Mouse (Mus musculus) stomach, embryonic 15.5 days (tissue): ENCODE results near the gene Trp53rka. TPM values are rescaled to one million over a fixed set of nuclear protein-coding genes. Genes with fewer than 3 reads are reported as not detected.

ENCODE experiments used
- ATAC-seq: fragments of 200-750 bp; cut with Nextera tagmentation; 2 replicates; pipeline ENCODE4 v1.8.0; 2017; ENCODE audit warnings: low read depth, moderate number of reproducible peaks, moderate TSS enrichment; ENCODE audit not compliant: insufficient read depth, low FRiP score
- H3K27ac ChIP-seq: fragments of 300-500 bp; sonication (generic); 2 replicates; pipeline ENCODE4 v1.5.1; 2015; ENCODE audit warnings: mild to moderate bottlenecking, inconsistent platforms
- H3K27me3 ChIP-seq: fragments of 300-500 bp; sonication (generic); replicated peaks from 2 replicates; pipeline ENCODE4 v1.6.1; 2015; ENCODE audit warnings: inconsistent platforms
- H3K36me3 ChIP-seq: fragments of 300-500 bp; sonication (generic); 2 replicates; pipeline ENCODE4 v1.6.1; 2015; ENCODE audit warnings: inconsistent platforms
- H3K4me1 ChIP-seq: fragments of 300-500 bp; sonication (generic); 2 replicates; pipeline ENCODE4 v1.6.1; 2015; ENCODE audit warnings: inconsistent platforms
- H3K4me2 ChIP-seq: fragments of 300-500 bp; sonication (generic); 2 replicates; pipeline ENCODE4 v1.6.1; 2015; ENCODE audit warnings: mild to moderate bottlenecking, inconsistent platforms
- H3K4me3 ChIP-seq: fragments of 300-500 bp; sonication (generic); replicated peaks from 2 replicates; pipeline ENCODE4 v1.5.1; 2015; ENCODE audit warnings: inconsistent platforms
- H3K9ac ChIP-seq: fragments of 300-500 bp; sonication (generic); 2 replicates; pipeline ENCODE4 v1.6.1; 2015; ENCODE audit warnings: inconsistent platforms
- H3K9me3 ChIP-seq: fragments of 300-500 bp; sonication (generic); 2 replicates; pipeline ENCODE4 v1.6.1; 2016; ENCODE audit warnings: inconsistent platforms
- WGBS: fragments of 180-500 bp; shearing (Covaris S2); methylation state at CpG from one replicate; pipeline ENCODE4 v1.1.7; 2015; 5-methylcytosine and 5-hydroxymethylcytosine counted together
- polyA plus RNA-seq: library from polyadenylated mRNA; unstranded; fragments of >200 nt; fragmentation: Nextera tagmentation; extraction: Ambion mirVana; gene quantifications from 2 replicates; pipeline ENCODE4 v1.2.1, GENCODE M21; 2015

Gene Trp53rka
- polyA plus RNA-seq, 1 experiment from 2014 or later = 32.8 TPM

DNA sequence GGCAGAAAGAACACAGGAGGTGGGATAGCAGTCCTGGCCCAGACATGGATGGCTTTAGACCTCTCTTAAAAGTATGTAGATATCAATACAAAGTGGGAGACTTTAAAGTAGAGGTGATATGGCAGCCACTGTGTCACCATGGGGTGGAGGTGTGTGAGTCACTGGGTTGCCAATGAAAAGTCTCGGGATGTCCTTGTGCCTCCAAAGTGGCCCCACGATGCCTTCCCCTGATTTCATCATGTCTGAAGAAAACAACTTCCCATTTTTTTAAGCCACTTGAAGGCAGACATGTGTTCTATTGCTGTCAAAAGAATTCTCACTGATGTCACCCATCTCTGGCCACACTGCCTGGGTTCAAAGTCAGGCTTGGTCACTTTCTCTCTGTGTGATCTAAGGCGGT is 48.3 kb downstream of the Trp53rka start:
- Histone ChIP-seq H3K9me3 (no peaks in the 10 kb centered on the region), H3K4me1 (no peaks in the 10 kb centered on the region), H3K36me3 (no peaks in the 10 kb centered on the region), H3K27me3 (no peaks in the 10 kb centered on the region), H3K9ac (no peak overlapping the region), H3K4me3 (no peak overlapping the region), H3K4me2 (no peak overlapping the region), H3K27ac (no peak overlapping the region)
- no peak for ATAC-seq
- 71% methylated on average over 3 of the region's 3 CpGs for WGBS

- Histone ChIP-seq H3K4me2 (no peak overlapping the region), H3K4me3 (no peak overlapping the region), H3K9me3 (no peaks in the 10 kb centered on the region), H3K4me1 (no peaks in the 10 kb centered on the region), H3K27me3 (no peaks in the 10 kb centered on the region), H3K27ac (no peak overlapping the region), H3K36me3 (no peaks in the 10 kb centered on the region), H3K9ac (no peak overlapping the region)
- no peak for ATAC-seq
- WGBS = 70% methylated on average over 10 of the region's 10 CpGs
Measured at GRCm38 (mm10) chr2:165442981-165443380, 50.1 kb downstream of the Trp53rka start.

- H3K4me2 ChIP-seq = no peak overlapping the region
- H3K4me1 ChIP-seq = no peaks in the 10 kb centered on the region
- H3K4me3 ChIP-seq = no peak overlapping the region
- ATAC-seq = no peak
- H3K27ac ChIP-seq = no peak overlapping the region
- no peaks in the 10 kb centered on the region for H3K27me3 ChIP-seq
- no peaks in the 10 kb centered on the region for H3K36me3 ChIP-seq
- no peaks in the 10 kb centered on the region for H3K9me3 ChIP-seq
- H3K9ac ChIP-seq = no peak overlapping the region
- WGBS = 59% methylated on average over 4 of the region's 4 CpGs
Measured at GRCm38 (mm10) chr2:165441613-165442012, 51.5 kb downstream of the Trp53rka start.

Other genes starting within 250 kb of the Trp53rka start
- 60.5 and 71.8 TPM in 2 replicates for gene Slc35c2, start 205.5 kb downstream of the Trp53rka start, polyA plus RNA-seq
- gene Elmo2, start 166.8 kb downstream of the Trp53rka start, polyA plus RNA-seq = 53.2 and 56.2 TPM in 2 replicates
- 0.64 and 0.66 TPM in 2 replicates for gene Zfp663, start 124.6 kb downstream of the Trp53rka start, polyA plus RNA-seq
- 5.6 TPM in 2 replicates for gene Zfp334, start 105.1 kb downstream of the Trp53rka start, polyA plus RNA-seq
- gene Ocstamp, start 92.9 kb downstream of the Trp53rka start, polyA plus RNA-seq = 0.37 and 0.59 TPM in 2 replicates
- 0.89 and 1.0 TPM in 2 replicates for gene Slc13a3, start 20.1 kb downstream of the Trp53rka start, polyA plus RNA-seq
- 7.2 and 8.1 TPM in 2 replicates for gene Slc2a10, start 10.5 kb upstream of the Trp53rka start, polyA plus RNA-seq
- gene Eya2, start 101.7 kb upstream of the Trp53rka start, polyA plus RNA-seq = 8.6 and 10.3 TPM in 2 replicates